Mouse (Mus musculus): ENCODE data around the gene Cav1. TPM values are rescaled to one million over a fixed set of nuclear protein-coding genes. Genes with fewer than 3 reads are reported as not detected.

Gene Cav1
- total RNA-seq, 4 experiments from 2014 or later: 16.8 to 17.9 (median 16.9) TPM

Other genes with a start within 250 kb of the Cav1 start
- 1 to 10 TPM; 2.9 to 4.3 (median 3.6) TPM for gene Tes, start 241.2 kb upstream of the Cav1 start, total RNA-seq (2022)
- 10 to 100 TPM; 31.2 to 35.7 (median 33.2) TPM for gene Cav2, start 25.1 kb upstream of the Cav1 start, total RNA-seq (2022)
- gene Met, start 157.5 kb downstream of the Cav1 start, total RNA-seq (2022): 1 to 10 TPM; 4.4 to 6.4 (median 4.7) TPM

Data from left cerebral cortex, adult 8-10 months (tissue).